Mouse (Mus musculus): ENCODE measurements around the gene Extl2. TPM values are rescaled to one million over a fixed set of nuclear protein-coding genes. Genes with fewer than 3 reads are reported as not detected.

Gene Extl2
- polyA plus RNA-seq, 1 experiment: 2.5 TPM

- H3K27me3 ChIP-seq (ENCODE audit: control insufficient read depth, insufficient read depth, low read length): no peaks in the 10 kb centered on the region
- WGBS: 94% methylated on average over 20 of the region's 20 CpGs
- no peak overlapping the region for H3K4me3 ChIP-seq (ENCODE audit: low read depth, low read length)
- no peak overlapping the region for H3K27ac ChIP-seq (ENCODE audit: insufficient read depth, low read depth, low read length)
- peaks cover 37% of the 10 kb centered on the region for H3K36me3 ChIP-seq (ENCODE audit: control insufficient read depth, insufficient read depth, low read length)
- no peaks in the 10 kb centered on the region for H3K4me1 ChIP-seq (ENCODE audit: control insufficient read depth, insufficient read depth, insufficient read length, low read length)
- TF ChIP-seq CTCF (IDR thresholded peaks at IDR 0.05; ENCODE audit: extremely low read depth, insufficient read length, insufficient replicate concordance, low read depth, low read length) (no peak), POLR2A (IDR thresholded peaks at IDR 0.05; ENCODE audit: low read depth, low read length) (no peak)
Observed at GRCm38 (mm10) chr3:115971045-115971785, 36.0 kb upstream of the Extl2 start.

- Histone ChIP-seq H3K36me3 (ENCODE audit: control insufficient read depth, insufficient read depth, low read length) (peaks cover 40% of the 10 kb centered on the region), H3K27me3 (ENCODE audit: control insufficient read depth, insufficient read depth, low read length) (no peaks in the 10 kb centered on the region), H3K27ac (ENCODE audit: insufficient read depth, low read depth, low read length) (no peak overlapping the region), H3K4me3 (ENCODE audit: low read depth, low read length) (no peak overlapping the region), H3K4me1 (ENCODE audit: control insufficient read depth, insufficient read depth, insufficient read length, low read length) (no peaks in the 10 kb centered on the region)
- TF ChIP-seq POLR2A (IDR thresholded peaks at IDR 0.05; ENCODE audit: low read depth, low read length): no peak
- TF ChIP-seq CTCF (IDR thresholded peaks at IDR 0.05; ENCODE audit: extremely low read depth, insufficient read length, insufficient replicate concordance, low read depth, low read length): no peak
- 88% methylated on average over 14 of the region's 14 CpGs for WGBS
Observed at GRCm38 (mm10) chr3:115971891-115972646, 35.2 kb upstream of the Extl2 start.

GRCm38 (mm10) chr3:115974228-115974627 lies 33.0 kb upstream of the Extl2 start:
- no peak for TF ChIP-seq POLR2A (IDR thresholded peaks at IDR 0.05; ENCODE audit: low read depth, low read length)
- 83% methylated on average over 6 of the region's 6 CpGs for WGBS
- Histone ChIP-seq H3K4me1 (ENCODE audit: control insufficient read depth, insufficient read depth, insufficient read length, low read length) (no peaks in the 10 kb centered on the region), H3K4me3 (ENCODE audit: low read depth, low read length) (no peak overlapping the region), H3K27me3 (ENCODE audit: control insufficient read depth, insufficient read depth, low read length) (no peaks in the 10 kb centered on the region), H3K27ac (ENCODE audit: insufficient read depth, low read depth, low read length) (no peak overlapping the region), H3K36me3 (ENCODE audit: control insufficient read depth, insufficient read depth, low read length) (peaks cover 53% of the 10 kb centered on the region)

GRCm38 (mm10) chr3:115974995-115975394 lies 32.3 kb upstream of the Extl2 start:
- TF ChIP-seq POLR2A (IDR thresholded peaks at IDR 0.05; ENCODE audit: low read depth, low read length) (no peak), CTCF (IDR thresholded peaks at IDR 0.05; ENCODE audit: extremely low read depth, insufficient read length, insufficient replicate concordance, low read depth, low read length) (no peak)
- H3K27me3 ChIP-seq (ENCODE audit: control insufficient read depth, insufficient read depth, low read length): no peaks in the 10 kb centered on the region
- no peak overlapping the region for H3K4me3 ChIP-seq (ENCODE audit: low read depth, low read length)
- 95% methylated on average over 10 of the region's 10 CpGs for WGBS
- H3K4me1 ChIP-seq (ENCODE audit: control insufficient read depth, insufficient read depth, insufficient read length, low read length): no peaks in the 10 kb centered on the region
- H3K27ac ChIP-seq (ENCODE audit: insufficient read depth, low read depth, low read length): no peak overlapping the region
- H3K36me3 ChIP-seq (ENCODE audit: control insufficient read depth, insufficient read depth, low read length): peaks cover 55% of the 10 kb centered on the region

GRCm38 (mm10) chr3:115979000-115979399 lies 28.3 kb upstream of the Extl2 start:
- WGBS: 6% methylated on average over 1 of the region's 1 CpGs
- H3K27me3 ChIP-seq (ENCODE audit: control insufficient read depth, insufficient read depth, low read length): no peaks in the 10 kb centered on the region
- TF ChIP-seq POLR2A (IDR thresholded peaks at IDR 0.05; ENCODE audit: low read depth, low read length) (no peak), CTCF (IDR thresholded peaks at IDR 0.05; ENCODE audit: extremely low read depth, insufficient read length, insufficient replicate concordance, low read depth, low read length) (no peak)
- no peak overlapping the region for H3K27ac ChIP-seq (ENCODE audit: insufficient read depth, low read depth, low read length)
- peaks cover 60% of the 10 kb centered on the region for H3K36me3 ChIP-seq (ENCODE audit: control insufficient read depth, insufficient read depth, low read length)
- H3K4me3 ChIP-seq (ENCODE audit: low read depth, low read length): no peak overlapping the region
- no peaks in the 10 kb centered on the region for H3K4me1 ChIP-seq (ENCODE audit: control insufficient read depth, insufficient read depth, insufficient read length, low read length)

- WGBS: 95% methylated on average over 8 of the region's 8 CpGs
- Histone ChIP-seq H3K36me3 (ENCODE audit: control insufficient read depth, insufficient read depth, low read length) (peaks cover 60% of the 10 kb centered on the region), H3K27me3 (ENCODE audit: control insufficient read depth, insufficient read depth, low read length) (no peaks in the 10 kb centered on the region), H3K4me1 (ENCODE audit: control insufficient read depth, insufficient read depth, insufficient read length, low read length) (no peaks in the 10 kb centered on the region), H3K4me3 (ENCODE audit: low read depth, low read length) (no peak overlapping the region), H3K27ac (ENCODE audit: insufficient read depth, low read depth, low read length) (no peak overlapping the region)
- no peak for TF ChIP-seq POLR2A (IDR thresholded peaks at IDR 0.05; ENCODE audit: low read depth, low read length)
- TF ChIP-seq CTCF (IDR thresholded peaks at IDR 0.05; ENCODE audit: extremely low read depth, insufficient read length, insufficient replicate concordance, low read depth, low read length): no peak
Observed at GRCm38 (mm10) chr3:115983217-115983616, 24.0 kb upstream of the Extl2 start.

- Histone ChIP-seq H3K4me3 (ENCODE audit: low read depth, low read length) (no peak overlapping the region), H3K27me3 (ENCODE audit: control insufficient read depth, insufficient read depth, low read length) (no peaks in the 10 kb centered on the region), H3K27ac (ENCODE audit: insufficient read depth, low read depth, low read length) (no peak overlapping the region), H3K4me1 (ENCODE audit: control insufficient read depth, insufficient read depth, insufficient read length, low read length) (no peaks in the 10 kb centered on the region), H3K36me3 (ENCODE audit: control insufficient read depth, insufficient read depth, low read length) (peaks cover 60% of the 10 kb centered on the region)
- 96% methylated on average over 9 of the region's 9 CpGs for WGBS
- TF ChIP-seq POLR2A (IDR thresholded peaks at IDR 0.05; ENCODE audit: low read depth, low read length): no peak
- TF ChIP-seq CTCF (IDR thresholded peaks at IDR 0.05; ENCODE audit: extremely low read depth, insufficient read length, insufficient replicate concordance, low read depth, low read length): no peak
Observed at GRCm38 (mm10) chr3:115984653-115985052, 22.6 kb upstream of the Extl2 start.
